Mouse (Mus musculus) monocyte, adult 5-6 weeks (primary cell): ENCODE results near the gene Vmn1r159. TPM values are rescaled to one million over a fixed set of nuclear protein-coding genes. Genes with fewer than 3 reads are reported as not detected.
"Not testable (repeated sequence)": the region's sequence is repeated elsewhere in the genome, so short reads cannot be mapped to it uniquely, and the experiment has no call there.

Source experiments
- ATAC-seq: fragments of 153-309, 156-312 bp; replicated peaks from 2 replicates; pipeline ENCODE4 v1.8.0; 2017; ENCODE audit warnings: mild to moderate bottlenecking; ENCODE audit not compliant: low TSS enrichment, insufficient number of reproducible peaks, severe bottlenecking, poor library complexity, low FRiP score
- total RNA-seq: library from RNA; stranded (forward); fragments of 200-1000, 200-491, 200-594 nt; gene quantifications from 3 replicates; pipeline ENCODE4 v1.2.3, GENCODE M21; 2017

Vmn1r159 gene
- not detected in 3 replicates for total RNA-seq

GRCm38 (mm10) chr7:22843505-22843904, at the start of gene Vmn1r159:
TSS of gene Vmn1r159 (minus strand) at chr7:22843605.
- ATAC-seq = not testable (repeated sequence)

- not testable (repeated sequence) for ATAC-seq
Measured at GRCm38 (mm10) chr7:22870924-22871323, 27.5 kb upstream of the Vmn1r159 start, which contains the start of gene Vmn1r160. TSS of gene Vmn1r160 (plus strand) at chr7:22871224.

Other genes starting within 250 kb of the Vmn1r159 start
- not detected in 3 replicates for gene Vmn1r155, start 185.6 kb downstream of the Vmn1r159 start, total RNA-seq
- not detected in 3 replicates for gene Gm8693, start 151.3 kb downstream of the Vmn1r159 start, total RNA-seq
- not detected in 3 replicates for gene Gm4567, start 123.9 kb downstream of the Vmn1r159 start, total RNA-seq
- not detected in 3 replicates for gene Vmn1r157, start 81.9 kb downstream of the Vmn1r159 start, total RNA-seq
- gene Vmn1r158, start 52.8 kb downstream of the Vmn1r159 start, total RNA-seq = not detected in 3 replicates
- gene Vmn1r160, start 27.6 kb upstream of the Vmn1r159 start, total RNA-seq = not detected in 3 replicates
- not detected in 3 replicates for gene Gm4214, start 141.1 kb upstream of the Vmn1r159 start, total RNA-seq
- gene Gm4216, start 176.3 kb upstream of the Vmn1r159 start, total RNA-seq = not detected in 3 replicates
- not detected in 3 replicates for gene Vmn1r163, start 211.9 kb upstream of the Vmn1r159 start, total RNA-seq
- not detected in 3 replicates for gene Gm8720, start 223.9 kb upstream of the Vmn1r159 start, total RNA-seq